Mouse (Mus musculus) ovary, postnatal 10 days (tissue): Measurements from ENCODE around the gene Pced1b.

Source experiments
- DNase-seq: peaks from one replicate; pipeline ENCODE4 v3.0.0; 2022; ENCODE audit warnings: low spot score

The Pced1b gene

GRCm38 (mm10) chr15:97287436-97288143 is 40.7 kb downstream of the Pced1b start:
- DNase-seq: no peak

- DNase-seq: no peak
Observed at GRCm38 (mm10) chr15:97288690-97289089, 41.8 kb downstream of the Pced1b start.

- no peak for DNase-seq
Observed at GRCm38 (mm10) chr15:97289176-97289575, 42.3 kb downstream of the Pced1b start.

GRCm38 (mm10) chr15:97290351-97290750 is 43.4 kb downstream of the Pced1b start:
- no peak for DNase-seq

GRCm38 (mm10) chr15:97291291-97292050 is 44.6 kb downstream of the Pced1b start:
- no peak for DNase-seq

- no peak for DNase-seq
Observed at GRCm38 (mm10) chr15:97307935-97308334, 61.0 kb downstream of the Pced1b start.

- DNase-seq: no peak
Observed at GRCm38 (mm10) chr15:97309533-97309932, 62.6 kb downstream of the Pced1b start.

- DNase-seq: no peak
Observed at GRCm38 (mm10) chr15:97310251-97310650, 63.3 kb downstream of the Pced1b start.

GRCm38 (mm10) chr15:97311211-97311610 is 64.3 kb downstream of the Pced1b start:
- no peak for DNase-seq

- DNase-seq: no peak
Observed at GRCm38 (mm10) chr15:97311937-97312336, 65.0 kb downstream of the Pced1b start.

- DNase-seq: no peak
Observed at GRCm38 (mm10) chr15:97314720-97315421, 68.0 kb downstream of the Pced1b start.

- no peak for DNase-seq
Observed at GRCm38 (mm10) chr15:97315422-97315757, 68.5 kb downstream of the Pced1b start.

- no peak for DNase-seq
Observed at GRCm38 (mm10) chr15:97318365-97319001, 71.6 kb downstream of the Pced1b start.

- DNase-seq: no peak
Observed at GRCm38 (mm10) chr15:97322821-97323220, 75.9 kb downstream of the Pced1b start.

GRCm38 (mm10) chr15:97323466-97323865 is 76.6 kb downstream of the Pced1b start:
- DNase-seq: no peak

GRCm38 (mm10) chr15:97324311-97324710 is 77.4 kb downstream of the Pced1b start:
- no peak for DNase-seq

GRCm38 (mm10) chr15:97327500-97328081 is 80.7 kb downstream of the Pced1b start:
- DNase-seq: no peak

GRCm38 (mm10) chr15:97332582-97332981 is 85.7 kb downstream of the Pced1b start:
- no peak for DNase-seq

- DNase-seq: no peak
Observed at GRCm38 (mm10) chr15:97337636-97338352, 90.9 kb downstream of the Pced1b start.

- DNase-seq: no peak
Observed at GRCm38 (mm10) chr15:97338377-97339060, 91.6 kb downstream of the Pced1b start.

- no peak for DNase-seq
Observed at GRCm38 (mm10) chr15:97342336-97342735, 95.4 kb downstream of the Pced1b start.
